Mouse (Mus musculus) thymus, adult 2 months (tissue): ENCODE results near the gene Alcam.

ENCODE experiments used
- CTCF ChIP-seq: fragments of 200-500 bp; IDR thresholded peaks from 2 replicates; pipeline ENCODE4 v1.5.1; 2012; ENCODE audit warnings: mild to moderate bottlenecking, control low read depth, low read length, moderate library complexity, borderline replicate concordance; ENCODE audit not compliant: control insufficient read depth, poor library complexity, insufficient read depth; ENCODE audit errors: extremely low read depth
- POLR2A ChIP-seq: fragments of 200-500 bp; IDR thresholded peaks from 2 replicates; pipeline ENCODE4 v1.6.1; 2012; ENCODE audit warnings: mild to moderate bottlenecking, low read length, control low read depth, moderate library complexity; ENCODE audit not compliant: control insufficient read depth, poor library complexity, insufficient read depth; ENCODE audit errors: extremely low read depth

- TF ChIP-seq CTCF (no peak), POLR2A (no peak)
Observed at GRCm38 (mm10) chr16:52430073-52430472, 23.8 kb downstream of the Alcam start.
